Mouse (Mus musculus) erythroblast, adult 5-6 weeks (primary cell): ENCODE measurements around the gene Polr1e. TPM values are rescaled to one million over a fixed set of nuclear protein-coding genes. Genes with fewer than 3 reads are reported as not detected.
"Not testable (repeated sequence)": the region's sequence is repeated elsewhere in the genome, so short reads cannot be mapped to it uniquely, and the experiment has no call there.

ENCODE experiments used
- ATAC-seq: replicated peaks from 2 replicates; pipeline ENCODE4 v1.8.0; 2016; ENCODE audit warnings: moderate number of reproducible peaks, mild to moderate bottlenecking, moderate TSS enrichment, inconsistent platforms; ENCODE audit not compliant: poor library complexity, low FRiP score, severe bottlenecking
- total RNA-seq, 2 experiments: library from RNA; stranded (forward) in 1 of 2; stranded (reverse) in 1 of 2; fragments of 150-400 nt in 1 of 2; fragments of 200-764, 138-1000 nt in 1 of 2; gene quantifications; 2 replicates each; pipeline versions ENCODE4 v1.2.3 to v1.2.4; 2015 to 2017; ENCODE audit warnings: low replicate concordance in 2 of 2

The Polr1e gene
- total RNA-seq, 2 experiments from 2014 or later = 9.8 to 17.9 TPM

GRCm38 (mm10) chr4:45046679-45047078 is 28.3 kb downstream of the Polr1e start:
- no peak for ATAC-seq

GRCm38 (mm10) chr4:45047286-45047887 is 29.0 kb downstream of the Polr1e start:
- no peak for ATAC-seq

- ATAC-seq = no peak
Observed at GRCm38 (mm10) chr4:45047956-45048355, 29.6 kb downstream of the Polr1e start.

GRCm38 (mm10) chr4:45054862-45055261 is 36.5 kb downstream of the Polr1e start:
- ATAC-seq = 0 out of 2 replicates have a peak, but pooled peaks have one; percentile 36

GRCm38 (mm10) chr4:45055451-45055850 is 37.1 kb downstream of the Polr1e start:
- ATAC-seq = no peak

DNA sequence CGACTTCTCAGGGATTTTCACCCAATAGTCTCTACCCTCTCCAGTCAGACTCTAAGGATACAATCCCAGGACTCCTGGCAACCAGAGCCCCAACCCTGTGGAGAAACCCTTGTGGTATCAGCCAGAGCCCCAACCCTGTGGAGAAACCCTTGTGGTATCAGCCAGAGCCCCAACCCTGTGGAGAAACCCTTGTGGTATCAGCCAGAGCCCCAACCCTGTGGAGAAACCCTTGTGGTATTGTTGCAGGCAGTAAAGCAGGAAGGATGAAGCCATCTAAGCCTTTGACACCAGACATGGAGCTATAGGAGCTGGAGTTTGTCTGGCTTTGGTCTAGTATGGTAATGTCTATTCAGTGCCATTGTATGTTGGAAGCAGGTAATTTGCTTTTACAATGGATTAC is 45.5 kb downstream of the Polr1e start:
- not testable (repeated sequence) for ATAC-seq

GRCm38 (mm10) chr4:45064577-45064976 is 46.2 kb downstream of the Polr1e start:
- ATAC-seq = no peak

- ATAC-seq = no peak
Observed at GRCm38 (mm10) chr4:45066036-45066730, 47.8 kb downstream of the Polr1e start.

DNA sequence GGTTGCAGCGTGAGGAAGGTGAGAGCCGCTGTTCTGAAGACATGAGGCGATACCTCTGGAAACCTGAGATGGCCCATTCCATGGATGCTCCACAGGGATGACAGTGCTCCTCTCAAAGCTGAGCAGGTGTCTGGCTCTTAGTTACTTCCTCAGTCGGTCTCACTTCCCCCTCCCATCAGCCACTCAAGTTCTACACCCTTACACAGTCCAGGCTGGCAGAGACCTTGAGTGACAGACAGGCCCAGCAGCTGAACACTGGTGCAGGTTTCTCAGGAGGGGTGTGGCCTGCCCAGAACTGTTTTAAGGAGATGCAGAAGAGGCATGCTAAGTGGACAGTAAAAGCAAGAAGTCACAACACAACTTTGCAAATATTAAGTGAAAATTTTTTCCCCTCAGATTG is 49.4 kb downstream of the Polr1e start:
- no peak for ATAC-seq

DNA sequence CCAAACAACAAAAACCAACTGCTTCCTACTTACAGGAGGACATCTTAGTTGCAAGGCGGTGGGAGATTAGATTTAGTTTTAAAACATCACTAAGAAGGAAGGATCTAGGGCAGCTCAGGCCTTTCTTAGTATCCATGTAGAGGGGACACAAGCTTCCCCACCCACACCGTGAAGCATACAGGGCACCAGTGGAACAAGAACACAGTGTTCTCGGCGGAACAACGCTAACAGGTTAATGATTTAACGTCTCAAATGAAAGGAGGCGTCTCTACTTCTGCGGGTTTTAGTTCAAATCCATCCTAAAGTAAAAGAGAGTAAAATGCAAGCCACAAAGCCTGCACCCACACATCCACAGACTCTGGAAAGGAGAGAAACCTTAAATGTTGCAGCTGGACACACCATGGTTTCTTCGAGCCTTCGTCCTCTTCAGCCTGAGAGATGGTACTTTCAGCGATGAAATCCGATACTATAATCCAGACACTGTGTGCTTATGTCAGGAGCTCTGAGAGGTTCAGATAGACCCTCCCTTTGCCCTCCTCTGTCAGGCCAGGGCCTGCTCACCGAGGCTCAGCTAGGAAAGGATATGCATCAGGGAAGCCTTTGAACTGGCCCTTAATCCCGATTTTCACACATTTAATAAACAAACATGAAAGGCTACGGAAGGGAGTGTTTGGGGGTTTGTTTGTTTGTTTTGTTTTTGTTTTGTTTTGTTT is 54.0 kb downstream of the Polr1e start:
- no peak for ATAC-seq

- peak; percentile 64; the same call in 1 of the 2 replicates for ATAC-seq
Observed at GRCm38 (mm10) chr4:45073544-45073943, 55.2 kb downstream of the Polr1e start.

DNA sequence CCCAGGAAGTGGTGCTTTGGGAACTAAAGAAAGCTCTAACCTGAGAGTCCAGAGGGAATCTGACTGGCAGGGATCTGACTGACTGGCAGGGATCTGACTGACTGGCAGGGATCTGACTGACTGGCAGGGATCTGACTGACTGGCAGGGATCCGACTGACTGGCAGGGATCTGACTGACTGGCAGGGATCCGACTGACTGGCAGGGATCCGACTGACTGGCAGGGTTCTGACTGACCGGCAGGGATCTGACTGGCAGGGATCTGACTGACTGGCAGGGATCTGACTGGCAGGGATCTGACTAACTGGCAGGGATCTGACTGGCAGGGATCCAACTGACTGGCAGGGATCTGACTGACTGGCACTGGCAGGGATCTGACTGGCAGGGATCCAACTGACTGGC is 62.7 kb downstream of the Polr1e start:
- ATAC-seq = not testable (repeated sequence)

DNA sequence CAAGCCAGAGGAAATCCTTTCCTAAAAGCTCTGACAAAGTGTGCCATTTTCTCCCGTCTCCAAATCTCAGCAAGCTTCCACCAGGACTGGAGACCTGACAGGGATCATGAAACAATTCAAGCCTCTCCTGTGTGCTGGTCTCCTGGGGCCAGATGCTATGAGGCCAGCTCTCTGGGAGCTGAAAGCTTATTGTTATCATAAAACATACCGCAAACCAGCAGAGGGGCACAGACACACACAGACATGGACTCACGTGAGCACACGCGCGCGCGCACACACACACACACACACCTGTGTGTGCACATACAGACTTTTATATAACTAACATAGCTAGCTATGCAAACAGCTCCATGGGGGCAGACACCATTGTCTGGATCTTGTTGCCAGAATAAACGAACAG is 64.6 kb downstream of the Polr1e start:
- no peak for ATAC-seq

DNA sequence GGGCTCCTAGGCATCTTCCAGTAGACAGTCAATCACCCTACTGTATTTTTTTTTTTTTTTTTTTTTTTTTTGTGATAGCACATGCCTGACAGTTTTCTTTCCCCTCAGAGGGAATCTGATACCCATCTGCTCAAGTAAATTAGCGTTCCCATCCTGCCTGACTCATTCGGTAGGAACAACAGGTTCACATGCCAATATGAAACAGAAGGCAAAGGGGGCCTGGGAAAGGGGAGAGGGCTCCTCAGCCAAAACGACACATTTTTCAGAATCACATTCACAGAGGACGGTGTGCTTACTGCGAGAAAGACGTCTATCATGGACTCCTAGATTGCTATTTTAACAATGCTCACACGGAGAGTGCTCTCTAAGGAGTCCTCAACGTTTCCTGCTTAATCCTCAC is 65.1 kb downstream of the Polr1e start:
- ATAC-seq = no peak

- peak; percentile 95 for ATAC-seq
Observed at GRCm38 (mm10) chr4:45084021-45084894, 65.9 kb downstream of the Polr1e start, which contains the start of gene Fbxo10. Gene Fbxo10, minus strand, starts transcription at chr4:45084604.

DNA sequence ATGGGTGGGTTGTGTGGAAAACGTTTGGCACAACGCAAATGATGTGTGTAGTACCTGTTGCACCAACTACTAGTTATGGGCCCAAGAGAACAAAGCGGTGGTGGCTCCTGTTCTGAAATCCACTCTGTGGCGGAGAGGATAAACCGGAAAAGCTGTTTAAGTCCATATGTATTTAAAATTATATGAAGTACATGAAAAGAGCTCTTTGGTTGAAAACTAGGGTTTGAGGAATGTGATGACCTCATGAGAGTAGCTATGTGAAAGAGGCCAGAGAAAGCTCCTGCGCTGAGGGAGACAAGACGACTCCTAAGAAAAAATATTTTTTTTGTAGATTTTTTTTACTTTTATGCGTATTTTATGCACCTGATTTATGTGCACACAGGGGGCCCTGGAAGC is 66.5 kb downstream of the Polr1e start:
- no peak for ATAC-seq
